8 mouse cellular contexts compared by ENCODE assay signal in genomic region chr10:96480453-96481324, GRCm38 (mm10).
DNase-seq lines count a peak whose midpoint lies in the region; ATAC-seq and TF ChIP-seq lines count a peak whose summit lies in the region.

No protein-coding gene starts in this region.

- H3K36me3 ChIP-seq in intestine, embryonic 14.5 days (ENCODE audit: control insufficient read depth, insufficient read depth, low read length): no peaks in the 10 kb centered on the region
- H3K36me3 ChIP-seq in intestine, postnatal 0 days (ENCODE audit: control insufficient read depth, insufficient read depth): no peaks in the 10 kb centered on the region
- H3K36me3 ChIP-seq in embryonic facial prominence, embryonic 15.5 days: no peaks in the 10 kb centered on the region
- no peaks in the 10 kb centered on the region for H3K36me3 ChIP-seq in midbrain, embryonic 13.5 days

- TF ChIP-seq CTCF in intestine, postnatal 0 days (IDR thresholded peaks at IDR 0.05; ENCODE audit: low read depth): no peak

- H3K4me2 ChIP-seq in intestine, embryonic 14.5 days (ENCODE audit: low read length): 0 out of 2 replicates have a peak overlapping the region, but pooled peaks have one; percentile 6
- H3K4me2 ChIP-seq in intestine, postnatal 0 days (replicated peaks; ENCODE audit: low read depth): no peak overlapping the region
- peak overlapping the region; percentile 21 for H3K4me2 ChIP-seq in embryonic facial prominence, embryonic 15.5 days (replicated peaks)
- H3K4me2 ChIP-seq in midbrain, embryonic 13.5 days (replicated peaks): no peak overlapping the region

- no peak overlapping the region; the same call in 1 of the 2 replicates for H3K27ac ChIP-seq in intestine, embryonic 14.5 days (ENCODE audit: low read depth)
- H3K27ac ChIP-seq in intestine, postnatal 0 days (ENCODE audit: low read depth, low read length): no peak overlapping the region
- peak overlapping the region; percentile 48 for H3K27ac ChIP-seq in embryonic facial prominence, embryonic 15.5 days (replicated peaks)
- H3K27ac ChIP-seq in midbrain, embryonic 13.5 days: no peak overlapping the region

- DNase-seq in intestine, embryonic 14.5 days (ENCODE audit: low spot score): no peak
- DNase-seq in layer of hippocampus, adult 18-20 months (ENCODE audit: low spot score in 2 of 2): peak; percentile 56 to 63
- no peak for DNase-seq in B cell, adult 2 months
- no peak for DNase-seq in kidney, postnatal 36 days

- ATAC-seq in intestine, embryonic 14.5 days (replicated peaks; ENCODE audit: low FRiP score, low TSS enrichment, low read depth): no peak
- no peak for ATAC-seq in intestine, postnatal 0 days
- peak; percentile 57; the same call in 1 of the 2 replicates for ATAC-seq in embryonic facial prominence, embryonic 15.5 days (ENCODE audit: insufficient number of reproducible peaks, low FRiP score, low TSS enrichment, low read depth)
- ATAC-seq in midbrain, embryonic 13.5 days: peak; percentile 75
- no peak for ATAC-seq in megakaryocyte, adult 5-6 weeks (ENCODE audit: poor library complexity, severe bottlenecking)

- no peaks in the 10 kb centered on the region for H3K9me3 ChIP-seq in intestine, embryonic 14.5 days (ENCODE audit: control insufficient read depth, low read length)
- no peaks in the 10 kb centered on the region for H3K9me3 ChIP-seq in intestine, postnatal 0 days (ENCODE audit: control insufficient read depth)
- H3K9me3 ChIP-seq in embryonic facial prominence, embryonic 15.5 days (replicated peaks): no peaks in the 10 kb centered on the region
- H3K9me3 ChIP-seq in midbrain, embryonic 13.5 days: no peaks in the 10 kb centered on the region

- H3K4me3 ChIP-seq in intestine, embryonic 14.5 days (ENCODE audit: low read depth, low read length): no peak overlapping the region
- H3K4me3 ChIP-seq in intestine, postnatal 0 days (ENCODE audit: low read depth, low read length): no peak overlapping the region
- H3K4me3 ChIP-seq in embryonic facial prominence, embryonic 15.5 days (replicated peaks): 0 out of 2 replicates have a peak overlapping the region, but pooled peaks have one; percentile 0
- H3K4me3 ChIP-seq in midbrain, embryonic 13.5 days (replicated peaks): no peak overlapping the region

- H3K9ac ChIP-seq in intestine, embryonic 14.5 days (ENCODE audit: low read length): no peak overlapping the region
- no peak overlapping the region for H3K9ac ChIP-seq in intestine, postnatal 0 days (ENCODE audit: low read depth, low read length)
- no peak overlapping the region for H3K9ac ChIP-seq in embryonic facial prominence, embryonic 15.5 days
- H3K9ac ChIP-seq in midbrain, embryonic 13.5 days (replicated peaks): no peak overlapping the region

- no peaks in the 10 kb centered on the region for H3K4me1 ChIP-seq in intestine, embryonic 14.5 days (replicated peaks; ENCODE audit: control insufficient read depth, insufficient read depth, low read length)
- no peaks in the 10 kb centered on the region for H3K4me1 ChIP-seq in intestine, postnatal 0 days (replicated peaks; ENCODE audit: control insufficient read depth, insufficient read depth, low read length)
- H3K4me1 ChIP-seq in embryonic facial prominence, embryonic 15.5 days: peaks cover 19% of the 10 kb centered on the region
- H3K4me1 ChIP-seq in midbrain, embryonic 13.5 days (replicated peaks): peaks cover 17% of the 10 kb centered on the region

- H3K27me3 ChIP-seq in intestine, embryonic 14.5 days (replicated peaks; ENCODE audit: control insufficient read depth, insufficient read depth, low read length): no peaks in the 10 kb centered on the region
- no peaks in the 10 kb centered on the region for H3K27me3 ChIP-seq in intestine, postnatal 0 days (replicated peaks; ENCODE audit: control insufficient read depth, insufficient read depth, low read length)
- no peaks in the 10 kb centered on the region for H3K27me3 ChIP-seq in embryonic facial prominence, embryonic 15.5 days
- no peaks in the 10 kb centered on the region for H3K27me3 ChIP-seq in midbrain, embryonic 13.5 days

- WGBS in intestine, embryonic 14.5 days: 43% methylated on average over 14 of the region's 14 CpGs
- WGBS in intestine, postnatal 0 days: 60% methylated on average over 14 of the region's 14 CpGs
- WGBS in embryonic facial prominence, embryonic 15.5 days: 37% methylated on average over 14 of the region's 14 CpGs
- WGBS in midbrain, embryonic 13.5 days: 34% methylated on average over 14 of the region's 14 CpGs

Comparison
In these comparisons a context has a peak if more than half of its experiments do, and no peak if none do; other contexts are left out.
1. H3K4me2 ChIP-seq: peak in intestine, embryonic 14.5 days (single experiment) and embryonic facial prominence, embryonic 15.5 days (single experiment); none in intestine, postnatal 0 days (single experiment) and midbrain, embryonic 13.5 days (single experiment).
2. ATAC-seq: peak in embryonic facial prominence, embryonic 15.5 days (single experiment) and midbrain, embryonic 13.5 days (single experiment); none in intestine, embryonic 14.5 days (single experiment), intestine, postnatal 0 days (single experiment) and megakaryocyte, adult 5-6 weeks (single experiment).
3. DNase-seq: peak in layer of hippocampus, adult 18-20 months (2 of 2); none in intestine, embryonic 14.5 days (single experiment), B cell, adult 2 months (0 of 2) and kidney, postnatal 36 days (0 of 2).